Mouse (Mus musculus) hindbrain, embryonic 11.5 days (tissue): ENCODE measurements around the gene Dsp. TPM values are rescaled to one million over a fixed set of nuclear protein-coding genes. Genes with fewer than 3 reads are reported as not detected.

ENCODE experiments used
- ATAC-seq: fragments of 200-750 bp; cut with Nextera tagmentation; 2 replicates; pipeline ENCODE4 v1.8.0; 2017; ENCODE audit warnings: mild to moderate bottlenecking, moderate TSS enrichment, moderate library complexity; ENCODE audit not compliant: low FRiP score
- DNase-seq: peaks from one replicate; pipeline ENCODE4 v3.0.0-alpha.2; 2015; ENCODE audit warnings: low spot score
- H3K27ac ChIP-seq: fragments of 300-500 bp; sonication (generic); 2 replicates; pipeline ENCODE4 v1.5.1; 2014; ENCODE audit warnings: mild to moderate bottlenecking, low read depth, low read length
- H3K27me3 ChIP-seq: fragments of 300-500 bp; sonication (generic); 2 replicates; pipeline ENCODE4 v1.6.1; 2014; ENCODE audit warnings: mild to moderate bottlenecking, low read length, moderate library complexity, mixed read lengths; ENCODE audit not compliant: control insufficient read depth, insufficient read depth
- H3K36me3 ChIP-seq: fragments of 300-500 bp; sonication (generic); 2 replicates; pipeline ENCODE4 v1.6.1; 2014; ENCODE audit warnings: mild to moderate bottlenecking, low read length, moderate library complexity, mixed read lengths; ENCODE audit not compliant: control insufficient read depth, insufficient read depth
- H3K4me1 ChIP-seq: fragments of 300-500 bp; sonication (generic); replicated peaks from 2 replicates; pipeline ENCODE4 v1.6.1; 2014; ENCODE audit warnings: low read length, mixed read lengths; ENCODE audit not compliant: control insufficient read depth, insufficient read depth
- H3K4me2 ChIP-seq: fragments of 300-500 bp; sonication (generic); replicated peaks from 2 replicates; pipeline ENCODE4 v1.6.1; 2014; ENCODE audit warnings: mild to moderate bottlenecking, low read depth, low read length
- H3K4me3 ChIP-seq: fragments of 300-500 bp; sonication (generic); 2 replicates; pipeline ENCODE4 v1.5.1; 2014; ENCODE audit warnings: low read depth, low read length
- H3K9ac ChIP-seq: fragments of 300-500 bp; sonication (generic); 2 replicates; pipeline ENCODE4 v1.6.1; 2014; ENCODE audit warnings: low read depth, low read length
- H3K9me3 ChIP-seq: fragments of 300-500 bp; sonication (generic); 2 replicates; pipeline ENCODE4 v1.6.1; 2016; ENCODE audit warnings: low read length; ENCODE audit not compliant: control insufficient read depth
- WGBS: fragments of 180-500 bp; shearing (Covaris S2); extraction: QIAGEN DNeasy Blood & Tissue Kit; methylation state at CpG from one replicate; pipeline ENCODE4 v1.1.7; 2014; 5-methylcytosine and 5-hydroxymethylcytosine counted together
- polyA plus RNA-seq: library from polyadenylated mRNA; unstranded; fragments of >200 nt; fragmentation: Nextera tagmentation; extraction: Ambion mirVana; gene quantifications from 2 replicates; pipeline ENCODE4 v1.2.1, GENCODE M21; 2014

Gene Dsp
- polyA plus RNA-seq, 1 experiment from 2014 or later = 1.7 TPM

DNA sequence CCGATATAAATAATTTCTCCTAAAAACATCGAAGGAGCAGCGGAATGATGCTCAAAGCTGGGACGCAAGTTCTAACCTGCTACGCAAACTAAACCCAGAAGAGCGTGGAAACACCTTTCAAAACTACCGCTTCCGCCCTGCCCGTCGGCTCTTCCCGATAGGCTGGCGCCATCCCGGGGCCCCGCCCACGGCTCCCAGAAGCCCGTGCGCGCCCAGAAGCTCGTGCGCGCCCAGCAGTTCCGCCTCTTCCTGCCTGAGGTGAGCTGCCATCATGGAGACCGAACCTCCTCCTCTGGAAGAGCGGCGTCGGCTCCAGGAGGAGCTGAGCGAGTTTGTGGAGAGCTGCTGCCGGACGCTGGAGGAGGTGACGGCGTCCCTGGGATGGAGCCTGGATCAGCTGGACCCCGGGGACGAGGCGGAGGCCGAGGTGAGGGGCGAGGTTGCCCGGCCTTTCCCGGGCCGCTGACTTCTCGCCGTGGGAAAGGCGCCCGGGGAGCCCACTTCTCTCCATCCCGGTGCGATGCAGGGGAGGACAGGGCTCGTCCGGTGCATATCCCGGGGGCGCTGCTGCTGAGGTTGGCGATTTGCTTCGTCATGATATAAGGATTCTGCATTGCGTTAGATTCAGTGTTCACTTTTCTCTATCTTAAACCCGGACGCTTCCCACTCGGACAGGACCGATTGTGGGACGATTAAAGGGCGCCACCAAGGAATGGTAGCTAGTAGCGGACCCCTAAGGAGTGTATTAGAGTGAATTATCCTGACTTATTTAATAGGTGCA lies 53.8 kb downstream of the Dsp start, which contains the start of gene Snrnp48:
Snrnp48 (plus strand) TSS at position 237 of the 781 bp plus-strand sequence.
- H3K4me1 ChIP-seq = no peaks in the 10 kb centered on the region; the same call in 1 of the 2 replicates
- H3K27me3 ChIP-seq = no peaks in the 10 kb centered on the region
- ATAC-seq (peak; percentile 98), DNase-seq (peak; percentile 95)
- peak within 1 kb of the TSS; percentile 85 for H3K9ac ChIP-seq
- peak within 1 kb of the TSS; percentile 46 for H3K4me2 ChIP-seq
- H3K36me3 ChIP-seq = no peaks in the 10 kb centered on the region
- H3K27ac ChIP-seq = peak within 1 kb of the TSS; percentile 80
- H3K4me3 ChIP-seq = peak within 1 kb of the TSS; percentile 82
- H3K9me3 ChIP-seq = no peaks in the 10 kb centered on the region
- WGBS = under 1% methylated on average over 58 of the region's 59 CpGs

DNA sequence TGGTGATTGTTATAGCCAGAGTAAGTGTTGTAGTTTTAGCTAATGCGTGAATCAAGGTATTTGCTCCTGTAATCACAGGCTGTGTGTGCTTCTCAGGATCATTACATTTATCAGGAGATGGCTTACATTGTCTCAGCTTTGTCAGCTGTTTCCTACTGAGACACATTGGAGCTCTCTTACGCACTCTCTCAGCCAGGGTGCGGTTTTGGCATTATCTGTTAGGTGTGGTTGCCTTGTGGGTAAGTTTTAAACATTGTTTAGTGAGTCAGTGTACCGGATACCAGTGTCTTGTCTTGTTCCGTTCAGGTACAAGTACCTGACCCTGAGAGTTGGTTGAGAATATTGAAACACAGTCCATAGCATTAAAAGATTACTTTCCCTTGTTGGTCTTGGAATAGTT lies 60.0 kb downstream of the Dsp start:
- ATAC-seq (no peak), DNase-seq (no peak)
- Histone ChIP-seq H3K4me1 (no peaks in the 10 kb centered on the region), H3K27ac (no peak overlapping the region), H3K4me2 (no peak overlapping the region), H3K9ac (no peak overlapping the region), H3K27me3 (no peaks in the 10 kb centered on the region), H3K4me3 (no peak overlapping the region), H3K9me3 (no peaks in the 10 kb centered on the region), H3K36me3 (peaks cover 2% of the 10 kb centered on the region; the same call in 1 of the 2 replicates)
- WGBS = 92% methylated on average over 5 of the region's 5 CpGs

- no peak overlapping the region for H3K27ac ChIP-seq
- H3K9ac ChIP-seq = no peak overlapping the region
- no peaks in the 10 kb centered on the region for H3K9me3 ChIP-seq
- H3K36me3 ChIP-seq = peaks cover 18% of the 10 kb centered on the region; the same call in 1 of the 2 replicates
- 94% methylated on average over 3 of the region's 3 CpGs for WGBS
- no peak overlapping the region for H3K4me2 ChIP-seq
- DNase-seq = no peak
- no peak for ATAC-seq
- H3K4me3 ChIP-seq = no peak overlapping the region
- H3K4me1 ChIP-seq = no peaks in the 10 kb centered on the region
- H3K27me3 ChIP-seq = no peaks in the 10 kb centered on the region
These were observed 67.6 kb downstream of the Dsp start for GRCm38 (mm10) chr13:38218686-38219085.

- H3K9me3 ChIP-seq = no peaks in the 10 kb centered on the region
- H3K27ac ChIP-seq = no peak overlapping the region
- DNase-seq = no peak
- H3K4me2 ChIP-seq = no peak overlapping the region
- H3K9ac ChIP-seq = no peak overlapping the region
- peaks cover 28% of the 10 kb centered on the region; the same call in 1 of the 2 replicates for H3K36me3 ChIP-seq
- 95% methylated on average over 6 of the region's 6 CpGs for WGBS
- no peak overlapping the region for H3K4me3 ChIP-seq
- no peak for ATAC-seq
- H3K27me3 ChIP-seq = no peaks in the 10 kb centered on the region
- no peaks in the 10 kb centered on the region for H3K4me1 ChIP-seq
These were observed 69.2 kb downstream of the Dsp start for GRCm38 (mm10) chr13:38220331-38220730.

GRCm38 (mm10) chr13:38230177-38230821 lies 79.2 kb downstream of the Dsp start:
- WGBS = 74% methylated on average over 9 of the region's 9 CpGs
- Histone ChIP-seq H3K9me3 (no peaks in the 10 kb centered on the region), H3K27ac (no peak overlapping the region), H3K4me3 (no peak overlapping the region), H3K4me1 (no peaks in the 10 kb centered on the region), H3K4me2 (no peak overlapping the region), H3K27me3 (no peaks in the 10 kb centered on the region), H3K36me3 (0 out of 2 replicates have a peak, but pooled peaks cover 9% of the 10 kb centered on the region), H3K9ac (no peak overlapping the region)
- DNase-seq = no peak
- ATAC-seq = no peak

DNA sequence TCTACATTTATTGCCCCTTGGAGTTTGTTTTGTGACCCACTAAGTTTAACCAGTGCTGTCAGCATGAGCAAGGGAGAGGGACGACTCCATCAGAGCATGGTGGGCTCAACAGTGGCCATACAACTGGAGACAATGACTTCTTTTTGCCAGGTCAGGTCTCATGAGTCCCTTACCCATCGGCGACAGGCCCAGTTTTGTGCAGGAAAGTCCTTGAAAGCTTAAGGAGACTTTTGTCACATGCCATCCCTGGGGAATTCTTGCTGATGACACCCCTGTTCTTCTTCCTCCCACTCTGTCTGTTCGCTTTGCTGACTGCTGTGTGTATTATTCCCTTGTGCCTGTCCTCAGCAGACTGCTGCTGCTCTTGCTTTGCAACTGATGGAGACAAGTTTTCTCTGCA lies 81.3 kb downstream of the Dsp start:
- DNase-seq (no peak), ATAC-seq (no peak)
- Histone ChIP-seq H3K4me1 (no peaks in the 10 kb centered on the region), H3K27me3 (no peaks in the 10 kb centered on the region), H3K9ac (no peak overlapping the region), H3K27ac (no peak overlapping the region), H3K4me3 (no peak overlapping the region), H3K4me2 (no peak overlapping the region), H3K36me3 (0 out of 2 replicates have a peak, but pooled peaks cover 6% of the 10 kb centered on the region), H3K9me3 (no peaks in the 10 kb centered on the region)
- WGBS = 88% methylated on average over 4 of the region's 4 CpGs

- Histone ChIP-seq H3K9me3 (no peaks in the 10 kb centered on the region), H3K36me3 (0 out of 2 replicates have a peak, but pooled peaks cover 6% of the 10 kb centered on the region), H3K9ac (no peak overlapping the region), H3K4me3 (no peak overlapping the region), H3K27ac (no peak overlapping the region), H3K4me2 (no peak overlapping the region), H3K4me1 (no peaks in the 10 kb centered on the region), H3K27me3 (no peaks in the 10 kb centered on the region)
- ATAC-seq = no peak
- no peak for DNase-seq
- WGBS = 76% methylated on average over 3 of the region's 3 CpGs
These were observed 81.9 kb downstream of the Dsp start for GRCm38 (mm10) chr13:38232856-38233625.

GRCm38 (mm10) chr13:38234651-38235050 lies 83.6 kb downstream of the Dsp start:
- no peak for ATAC-seq

More at GRCm38 (mm10) chr13:38234651-38235050, 83.6 kb downstream of the Dsp start:
- WGBS = 73% methylated on average over 5 of the region's 5 CpGs
- Histone ChIP-seq H3K4me1 (no peaks in the 10 kb centered on the region), H3K4me3 (no peak overlapping the region), H3K9ac (no peak overlapping the region), H3K9me3 (no peaks in the 10 kb centered on the region), H3K27ac (no peak overlapping the region), H3K4me2 (no peak overlapping the region), H3K36me3 (no peaks in the 10 kb centered on the region), H3K27me3 (no peaks in the 10 kb centered on the region)
- no peak for DNase-seq
